Mouse (Mus musculus): ENCODE data around the gene Faah.

GRCm38 (mm10) chr4:115922688-115923087 lies 95.0 kb downstream of the Faah start:
- TF ChIP-seq CTCF (IDR thresholded peaks at IDR 0.05; ENCODE audit: control insufficient read depth, insufficient read depth, low read length) (no peak), POLR2A (IDR thresholded peaks at IDR 0.05; ENCODE audit: borderline replicate concordance, control insufficient read depth, low read depth, low read length) (no peak)

Measured in bone marrow, adult 2 months (tissue).